Mouse (Mus musculus): Measurements from ENCODE around the gene Tmeff2.

Gene Tmeff2

GRCm38 (mm10) chr1:51216292-51217050 is 316.0 kb downstream of the Tmeff2 start:
- DNase-seq: no peak

GRCm38 (mm10) chr1:51217227-51217626 is 316.8 kb downstream of the Tmeff2 start:
- DNase-seq: no peak

- no peak for DNase-seq
These were observed 324.7 kb downstream of the Tmeff2 start for GRCm38 (mm10) chr1:51225156-51225555.
